In genomic region chr11:97988530-97989096, GRCm38 (mm10) we compare ENCODE assay signal across 8 mouse cellular contexts. TPM values are rescaled to one million over a fixed set of nuclear protein-coding genes. Genes with fewer than 3 reads are reported as not detected.
A peak's percentile ranks its signal among the peaks of the same experiment; 100 is the strongest.
DNase-seq lines count a peak whose midpoint lies in the region; ATAC-seq lines count a peak whose summit lies in the region.

No protein-coding gene starts in this region.

- H3K9me3 ChIP-seq in intestine, embryonic 14.5 days (ENCODE audit: control insufficient read depth, low read length) = no peaks in the 10 kb centered on the region

- H3K27me3 ChIP-seq in intestine, embryonic 14.5 days (replicated peaks; ENCODE audit: control insufficient read depth, insufficient read depth, low read length) = peaks cover 25% of the 10 kb centered on the region

- peaks cover 14% of the 10 kb centered on the region for H3K4me1 ChIP-seq in intestine, embryonic 14.5 days (replicated peaks; ENCODE audit: control insufficient read depth, insufficient read depth, low read length)

- H3K4me2 ChIP-seq in intestine, embryonic 14.5 days (ENCODE audit: low read length) = peak overlapping the region; percentile 66

- intact Hi-C loops in left cerebral cortex, postnatal 14 days (cut with DNase I) = loop anchor here (5.0 kb wide), 1 partner anchor 191 kb away; the partner anchor contains the start of gene Lasp1

- peak; percentile 85 for ATAC-seq in intestine, embryonic 14.5 days (replicated peaks; ENCODE audit: low FRiP score, low TSS enrichment, low read depth)
- peak; percentile 40 for ATAC-seq in megakaryocyte-erythroid progenitor cell, adult 5-6 weeks (replicated peaks; ENCODE audit: low FRiP score, low TSS enrichment, poor library complexity, severe bottlenecking)

- no peaks in the 10 kb centered on the region for H3K36me3 ChIP-seq in intestine, embryonic 14.5 days (ENCODE audit: control insufficient read depth, insufficient read depth, low read length)

- 0% methylated on average over 26 of the region's 26 CpGs for WGBS in intestine, embryonic 14.5 days

- peak overlapping the region; percentile 69 for H3K9ac ChIP-seq in intestine, embryonic 14.5 days (ENCODE audit: low read length)

- H3K27ac ChIP-seq in intestine, embryonic 14.5 days (ENCODE audit: low read depth) = peak overlapping the region; percentile 77

- peak overlapping the region; percentile 67 for H3K4me3 ChIP-seq in intestine, embryonic 14.5 days (ENCODE audit: low read depth, low read length)

- DNase-seq in adrenal gland, adult 8-10 months = peak; percentile 88
- peak; percentile 89 for DNase-seq in embryo, embryonic 11 days
- peak; percentile 82 for DNase-seq in gastrocnemius, postnatal 25 days
- peak; percentile 94 for DNase-seq in intestine, embryonic 14.5 days (ENCODE audit: low spot score)
- DNase-seq in left cerebral cortex, postnatal 14 days (ENCODE audit: low spot score in 2 of 2) = peak; percentile 87 to 93
- DNase-seq in right cerebral cortex, postnatal 14 days = peak; percentile 84
- DNase-seq in urinary bladder, postnatal 4 days (ENCODE audit: low spot score in 2 of 2) = peak; percentile 76 to 80

RNA-seq across cellular contexts. Expression of gene Plxdc1, which starts 2.4 kb away (rescaled TPM):
- 10 to 100 TPM; 13.5 to 36.2 (median 24.0) TPM for total RNA-seq in adrenal gland, adult 8-10 months (2022)
- 1 to 10 TPM; 3.1 TPM for total RNA-seq in gastrocnemius, postnatal 25 days (2021)
- 0.09 and 0.30 TPM in 2 replicates for polyA plus RNA-seq in intestine, embryonic 14.5 days (2014; fragmentation: Nextera tagmentation; extraction: Ambion mirVana)
- 10 to 100 TPM in 1 of 2 experiments, 1 to 10 TPM in 1; 9.8 to 14.9 TPM for total RNA-seq in left cerebral cortex, postnatal 14 days (2021)
- total RNA-seq in megakaryocyte-erythroid progenitor cell, adult 5-6 weeks (2014; fragmentation: Nextera tagmentation) = 10.2 and 11.8 TPM in 2 replicates
- 3.4 and 4.1 TPM in 2 replicates for total RNA-seq in megakaryocyte-erythroid progenitor cell, adult 5-6 weeks (2017)

RNA-seq across cellular contexts. Expression of gene Arl5c, which starts 7.4 kb away (rescaled TPM):
- 1 to 10 TPM in 3 of 4 experiments, under 1 TPM in 1; 0.44 to 1.8 (median 1.4) TPM for total RNA-seq in adrenal gland, adult 8-10 months (2022)
- under 1 TPM in 1 of 2 experiments, not detected in 1; 0.27 TPM for total RNA-seq in gastrocnemius, postnatal 25 days (2021)
- polyA plus RNA-seq in intestine, embryonic 14.5 days (2014; fragmentation: Nextera tagmentation; extraction: Ambion mirVana) = 9.6 and 13.8 TPM in 2 replicates
- total RNA-seq in left cerebral cortex, postnatal 14 days (2021) = 1 to 10 TPM; 2.2 to 2.3 TPM
- 2.4 and 9.8 TPM in 2 replicates for total RNA-seq in megakaryocyte-erythroid progenitor cell, adult 5-6 weeks (2014; fragmentation: Nextera tagmentation)
- total RNA-seq in megakaryocyte-erythroid progenitor cell, adult 5-6 weeks (2017) = 0.50 and 2.7 TPM in 2 replicates

RNA-seq across cellular contexts. Expression of gene Cacnb1, which starts 34.2 kb away (rescaled TPM):
- total RNA-seq in adrenal gland, adult 8-10 months (2022) = 10 to 100 TPM in 2 of 4 experiments, 1 to 10 TPM in 2; 7.8 to 18.8 (median 13.6) TPM
- 100 to 1,000 TPM; 212 to 259 TPM for total RNA-seq in gastrocnemius, postnatal 25 days (2021)
- 7.5 and 8.0 TPM in 2 replicates for polyA plus RNA-seq in intestine, embryonic 14.5 days (2014; fragmentation: Nextera tagmentation; extraction: Ambion mirVana)
- 100 to 1,000 TPM; 150 TPM for total RNA-seq in left cerebral cortex, postnatal 14 days (2021)
- 0.40 and 0.98 TPM in 2 replicates for total RNA-seq in megakaryocyte-erythroid progenitor cell, adult 5-6 weeks (2014; fragmentation: Nextera tagmentation)
- 0.38 TPM in 1 of 2 replicates, not detected in the other for total RNA-seq in megakaryocyte-erythroid progenitor cell, adult 5-6 weeks (2017)

RNA-seq across cellular contexts. Expression of gene Rpl19, which starts 37.9 kb away (rescaled TPM):
- 1,000 to 10,000 TPM in 2 of 4 experiments, 100 to 1,000 TPM in 2; 894 to 1,148 (median 997) TPM for total RNA-seq in adrenal gland, adult 8-10 months (2022)
- 100 to 1,000 TPM; 421 to 453 TPM for total RNA-seq in gastrocnemius, postnatal 25 days (2021)
- polyA plus RNA-seq in intestine, embryonic 14.5 days (2014; fragmentation: Nextera tagmentation; extraction: Ambion mirVana) = 1,242 TPM in 2 replicates
- total RNA-seq in left cerebral cortex, postnatal 14 days (2021) = 100 to 1,000 TPM; 536 to 545 TPM
- 4,206 and 4,300 TPM in 2 replicates for total RNA-seq in megakaryocyte-erythroid progenitor cell, adult 5-6 weeks (2014; fragmentation: Nextera tagmentation)
- 1,746 and 2,000 TPM in 2 replicates for total RNA-seq in megakaryocyte-erythroid progenitor cell, adult 5-6 weeks (2017)

Comparison
In these comparisons a context has a peak if more than half of its experiments do, and no peak if none do; other contexts are left out.
1. Peak in every context shown above with its lines: DNase-seq, ATAC-seq, H3K4me3 ChIP-seq and H3K27ac ChIP-seq.
2. RNA of gene Cacnb1, which starts 34.2 kb away (total RNA-seq): 212 to 259 TPM in gastrocnemius, postnatal 25 days and 150 TPM in left cerebral cortex, postnatal 14 days; 7.8 to 18.8 TPM in adrenal gland, adult 8-10 months and 0.38 to 0.98 TPM in megakaryocyte-erythroid progenitor cell, adult 5-6 weeks; every median in the first group is over 4 times any median in the second.